Mouse (Mus musculus): ENCODE data around the gene Plscr5. TPM values are rescaled to one million over a fixed set of nuclear protein-coding genes. Genes with fewer than 3 reads are reported as not detected.

The Plscr5 gene
- total RNA-seq, 2 experiments from 2014 or later: 0.33 TPM; not detected in 1

GRCm38 (mm10) chr9:92226127-92226655 is 33.5 kb downstream of the Plscr5 start:
- DNase-seq (ENCODE audit: low spot score in 2 of 2): no peak

- no peak for DNase-seq (ENCODE audit: low spot score in 2 of 2)
These were observed 34.1 kb downstream of the Plscr5 start for GRCm38 (mm10) chr9:92226795-92227194.

- DNase-seq (ENCODE audit: low spot score in 2 of 2): no peak
These were observed 36.4 kb downstream of the Plscr5 start for GRCm38 (mm10) chr9:92228867-92229832.

GRCm38 (mm10) chr9:92229833-92230205 is 37.1 kb downstream of the Plscr5 start:
- no peak for DNase-seq (ENCODE audit: low spot score in 2 of 2)

GRCm38 (mm10) chr9:92234901-92235458 is 42.2 kb downstream of the Plscr5 start:
- DNase-seq (ENCODE audit: low spot score in 2 of 2): no peak

- no peak for DNase-seq (ENCODE audit: low spot score in 2 of 2)
These were observed 56.2 kb downstream of the Plscr5 start for GRCm38 (mm10) chr9:92248773-92249446.

GRCm38 (mm10) chr9:92249447-92249852 is 56.7 kb downstream of the Plscr5 start, which contains the start of gene Plscr1:
Gene Plscr1, plus strand, starts transcription at chr9:92249750.
- no peak for DNase-seq (ENCODE audit: low spot score in 2 of 2)

GRCm38 (mm10) chr9:92249987-92250772 is 57.4 kb downstream of the Plscr5 start:
- peak; percentile 19 to 29 for DNase-seq (ENCODE audit: low spot score in 2 of 2)

GRCm38 (mm10) chr9:92252718-92253117 is 60.0 kb downstream of the Plscr5 start:
- DNase-seq (ENCODE audit: low spot score in 2 of 2): no peak

- DNase-seq (ENCODE audit: low spot score in 2 of 2): no peak
These were observed 61.0 kb downstream of the Plscr5 start for GRCm38 (mm10) chr9:92253585-92254321.

Other genes with a start within 250 kb of the Plscr5 start
- gene Plscr1, start 56.8 kb downstream of the Plscr5 start, total RNA-seq (2021): 1 to 10 TPM; 1.0 to 1.7 TPM
- 1 to 10 TPM; 1.8 to 2.9 TPM for gene Plscr2, start 82.7 kb downstream of the Plscr5 start, total RNA-seq (2021)
- gene 1700057G04Rik, start 116.4 kb downstream of the Plscr5 start, total RNA-seq (2021): not detected

Data from layer of hippocampus, postnatal 14 days (tissue).